Mouse (Mus musculus) adrenal gland, postnatal 14 days (tissue): Measurements from ENCODE around the gene Gm1113. TPM values are rescaled to one million over a fixed set of nuclear protein-coding genes. Genes with fewer than 3 reads are reported as not detected.

Source experiments
- DNase-seq: peaks from one replicate; pipeline ENCODE4 v3.0.0; 2021; ENCODE audit warnings: mixed read lengths
- total RNA-seq: library from RNA; stranded (reverse); gene quantifications from 2 replicates; pipeline ENCODE4 v1.2.3, GENCODE M21; 2021

Gm1113 gene
- total RNA-seq, 1 experiment from 2014 or later: not detected

DNA sequence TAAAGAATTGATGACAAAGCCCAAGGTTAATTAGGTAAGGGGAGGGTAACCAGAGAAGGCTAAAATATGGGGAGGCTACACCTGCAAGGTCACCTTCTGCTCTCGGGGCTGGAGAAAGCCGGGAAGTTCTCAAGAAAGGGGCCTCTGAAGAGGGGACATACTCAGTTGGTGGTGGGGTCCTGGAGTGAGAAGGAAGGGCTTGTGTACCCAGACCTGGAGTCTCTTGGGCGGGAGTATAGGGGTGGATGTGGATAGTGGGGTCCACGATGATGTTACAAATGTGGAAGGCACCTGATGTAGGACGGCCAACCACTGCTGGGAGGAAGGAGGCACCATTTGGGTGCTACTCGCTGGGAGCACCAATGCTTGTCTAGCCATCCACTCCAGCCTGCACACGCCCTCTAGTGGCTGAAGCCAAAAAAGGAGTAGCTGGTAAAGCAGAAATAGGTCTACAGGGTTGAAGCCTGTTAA lies 5.9 kb upstream of the Gm1113 start:
- DNase-seq: peak; percentile 81

DNA sequence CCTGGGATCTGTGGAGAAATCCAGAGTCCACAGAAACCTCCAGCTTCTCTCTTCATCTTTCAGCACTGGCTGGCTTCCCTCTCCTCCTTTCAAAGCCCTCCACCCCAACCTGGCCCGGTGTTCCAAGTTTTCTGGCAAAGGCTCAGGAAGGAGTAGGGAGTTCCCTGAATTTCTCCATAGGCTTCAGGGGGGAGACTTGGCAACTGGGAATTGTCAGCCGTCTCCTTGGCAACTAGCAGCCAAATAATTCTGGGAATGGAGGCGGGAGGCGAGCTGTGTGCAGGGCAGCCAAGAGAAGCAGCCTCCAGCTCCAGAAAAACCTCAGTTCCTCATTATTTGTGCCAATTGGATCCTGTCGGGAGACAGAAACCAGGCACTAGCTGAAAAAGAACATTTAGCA lies 5.5 kb upstream of the Gm1113 start:
- peak; percentile 19 for DNase-seq

DNA sequence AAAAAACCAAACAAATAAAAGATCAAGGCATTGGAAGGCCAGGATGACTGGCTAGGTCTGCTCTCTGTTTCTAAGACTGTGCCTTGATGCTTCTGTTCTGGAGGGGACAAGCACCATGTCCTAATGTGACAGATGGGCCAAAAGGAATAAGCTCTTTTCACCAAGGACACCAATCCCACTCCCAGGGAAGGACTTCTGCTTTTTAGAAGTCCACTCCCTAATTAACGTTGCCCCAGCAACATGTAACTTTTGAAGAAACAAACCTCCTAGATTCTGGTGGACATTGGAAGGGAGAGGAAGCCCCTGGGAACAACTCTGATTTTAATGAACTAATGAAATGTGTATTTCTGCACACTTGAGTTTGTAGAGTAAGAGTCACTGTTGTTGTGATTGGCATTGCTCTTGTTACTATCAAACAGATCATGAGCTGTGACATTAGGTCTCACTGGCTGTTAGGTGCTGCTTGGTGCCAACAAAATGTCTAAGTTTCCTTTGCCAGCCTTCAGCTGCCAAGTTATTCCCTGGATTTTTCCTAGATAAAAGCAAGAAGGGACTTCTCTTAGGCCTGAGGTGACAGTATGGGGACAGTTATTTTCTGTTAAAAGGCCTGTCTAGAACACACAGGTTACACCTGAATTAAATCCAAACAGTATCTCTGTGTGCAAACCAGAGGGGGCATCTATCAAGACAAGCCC lies 4.9 kb upstream of the Gm1113 start:
- DNase-seq: no peak

DNA sequence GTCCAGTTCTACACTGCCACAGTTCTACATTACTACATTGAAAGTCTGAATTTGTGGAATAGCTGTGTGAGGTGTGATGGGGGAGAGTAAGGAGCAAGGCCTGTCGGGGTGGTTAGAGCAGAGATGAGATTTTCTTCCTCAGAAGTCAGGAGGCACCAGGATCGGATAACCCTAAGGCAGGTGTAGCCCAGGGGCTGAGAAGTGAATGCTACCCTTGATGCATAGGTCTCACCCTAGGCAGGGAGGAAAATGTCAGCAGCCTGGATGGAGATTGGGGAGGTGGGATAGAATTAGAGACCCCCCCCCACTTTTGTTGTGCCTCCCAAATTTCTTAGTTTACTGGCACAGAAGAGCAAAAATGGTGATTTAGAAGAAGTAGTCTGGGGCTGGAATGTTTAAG lies 4.2 kb upstream of the Gm1113 start:
- DNase-seq: no peak

DNA sequence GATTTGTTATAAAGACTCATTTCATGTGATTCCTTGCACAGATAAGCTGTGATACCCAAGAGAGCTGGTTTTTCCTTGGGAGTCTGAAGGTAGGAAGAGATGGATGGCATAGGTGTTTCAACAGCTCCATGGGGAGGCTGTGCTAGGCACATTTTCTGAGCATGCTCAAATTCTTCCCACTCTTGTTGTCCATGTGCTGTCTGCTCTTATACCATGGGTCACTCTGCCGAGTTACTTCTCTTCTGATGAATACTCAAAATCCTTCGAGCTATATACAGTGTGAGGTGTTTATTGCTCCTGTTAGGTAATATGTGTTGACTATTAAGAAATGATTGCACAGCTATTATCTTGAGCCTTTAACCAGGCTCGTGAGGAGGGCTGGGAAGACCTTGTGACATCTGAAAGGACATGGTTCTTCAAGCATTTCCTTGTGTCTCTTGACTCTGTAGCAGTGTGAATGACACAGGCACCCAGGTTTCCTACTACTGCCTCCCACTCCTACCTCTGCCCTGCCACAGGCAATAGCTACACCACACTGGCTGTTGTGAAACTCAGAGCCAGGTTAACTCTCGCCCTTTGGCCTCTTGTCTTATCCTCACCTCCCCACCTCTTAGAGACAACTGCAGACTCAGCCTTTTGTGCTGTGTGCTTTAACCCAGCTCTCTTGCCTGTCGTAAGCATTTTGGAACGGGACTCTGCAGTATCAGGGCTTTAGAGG lies 2.7 kb upstream of the Gm1113 start:
- DNase-seq: no peak

DNA sequence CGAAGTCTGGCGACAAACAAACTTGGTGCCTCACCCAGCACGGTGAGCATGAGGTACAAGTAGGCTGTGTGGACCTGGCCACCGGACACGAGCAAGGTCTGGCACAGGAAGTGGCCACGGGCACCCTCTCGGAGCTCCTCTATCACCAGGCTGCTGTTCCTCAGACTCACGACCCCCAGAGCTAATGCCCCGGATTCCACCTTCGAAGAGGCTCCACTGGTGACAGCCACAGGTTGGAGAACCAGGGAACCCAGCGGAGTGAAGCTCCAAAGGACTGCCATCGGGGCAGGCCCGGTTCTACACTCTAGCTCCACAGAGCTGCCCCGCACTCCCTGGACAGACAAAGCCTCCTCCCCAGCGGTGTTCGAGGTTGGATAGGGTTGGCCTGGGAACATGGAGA lies 1.4 kb downstream of the Gm1113 start:
- no peak for DNase-seq

DNA sequence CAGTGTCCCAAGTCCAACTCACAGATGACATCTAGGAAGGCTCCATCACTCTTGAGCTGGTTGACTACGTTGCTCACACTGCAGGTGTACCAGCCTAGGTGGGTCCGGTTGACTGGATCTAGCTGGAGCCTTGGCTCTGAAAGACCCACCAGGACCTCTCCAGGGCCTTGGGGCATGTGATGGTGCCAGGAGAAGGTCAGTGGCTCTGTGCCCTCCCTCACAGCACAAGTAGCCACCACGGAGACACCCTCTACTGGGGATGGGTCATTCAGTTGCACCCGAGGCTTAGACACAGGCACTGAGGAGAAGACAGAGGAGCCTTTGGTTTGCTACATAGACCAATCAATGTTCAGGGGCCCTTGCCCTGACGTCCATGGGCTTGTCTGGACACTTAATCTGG lies 1.9 kb downstream of the Gm1113 start:
- DNase-seq: no peak

DNA sequence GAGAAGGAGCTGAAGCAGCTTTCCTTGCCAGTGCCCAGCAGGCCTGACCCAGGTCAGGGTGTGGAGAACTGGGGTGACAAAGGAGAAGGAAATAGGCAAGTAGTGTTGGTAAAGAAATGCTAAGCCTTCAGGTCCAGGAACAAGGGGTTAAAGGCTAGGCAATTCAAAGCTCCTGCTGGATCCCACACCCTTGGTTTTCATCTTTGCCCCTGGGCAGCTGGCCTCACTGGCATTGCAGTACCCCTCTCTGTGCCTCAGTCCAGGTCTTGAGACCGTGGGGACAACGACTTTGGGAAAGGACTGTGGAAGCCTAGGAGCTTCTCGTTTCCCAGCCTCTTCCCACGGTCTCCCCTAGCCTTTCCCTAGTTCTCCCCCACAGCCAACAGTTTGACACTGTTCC lies 4.2 kb downstream of the Gm1113 start:
- DNase-seq: no peak

DNA sequence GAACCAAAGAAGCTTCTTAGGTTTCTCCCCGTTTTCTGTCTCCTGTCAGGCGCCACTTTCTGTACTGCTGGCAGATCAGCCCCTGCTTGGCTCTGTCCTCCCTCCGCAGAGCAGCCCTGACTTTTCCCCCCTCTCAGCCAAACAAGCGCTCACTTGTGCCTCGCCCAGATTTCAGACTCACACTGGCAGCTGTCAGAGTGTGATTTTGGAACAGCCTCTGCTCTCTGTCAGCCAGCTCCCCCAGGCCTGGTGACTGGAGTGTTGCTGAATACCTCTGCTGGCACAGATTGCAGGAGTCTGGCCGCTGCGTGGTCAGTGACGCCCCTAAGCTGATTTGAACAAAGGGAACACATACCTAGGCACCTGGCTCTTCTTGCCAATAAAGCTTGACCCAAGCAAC lies 9.8 kb downstream of the Gm1113 start:
- peak; percentile 53 for DNase-seq

DNA sequence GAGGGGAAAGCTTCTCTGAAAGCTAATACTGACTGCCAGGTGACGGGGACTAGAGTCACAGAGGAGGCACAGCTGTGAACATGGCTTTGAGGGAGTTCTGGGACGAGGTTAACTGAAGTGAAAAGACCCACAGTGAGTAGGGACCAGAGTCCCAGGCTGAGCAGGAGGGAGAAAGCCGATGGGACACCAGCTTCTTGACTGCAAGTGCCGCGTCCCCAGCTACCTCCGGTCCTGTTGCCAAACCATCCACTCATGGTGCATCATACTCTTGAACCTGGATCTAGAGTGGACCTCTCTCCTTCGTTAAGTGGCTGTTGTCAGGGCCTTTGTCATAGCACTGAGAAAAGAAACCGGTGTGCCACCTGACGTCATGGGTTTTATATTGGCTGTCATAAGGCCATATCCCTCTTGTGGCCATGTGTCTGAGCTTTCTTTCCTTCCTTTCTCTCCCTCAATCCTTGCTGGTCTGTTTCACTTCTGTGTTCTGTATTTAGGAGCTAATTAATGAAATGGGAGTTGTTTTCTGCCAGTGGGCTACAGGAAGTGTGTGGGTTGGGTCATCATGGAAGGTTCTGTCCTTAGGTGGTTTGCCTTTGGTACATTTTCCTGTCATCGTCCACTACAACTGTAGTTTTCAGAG lies 15.6 kb downstream of the Gm1113 start:
- no peak for DNase-seq

DNA sequence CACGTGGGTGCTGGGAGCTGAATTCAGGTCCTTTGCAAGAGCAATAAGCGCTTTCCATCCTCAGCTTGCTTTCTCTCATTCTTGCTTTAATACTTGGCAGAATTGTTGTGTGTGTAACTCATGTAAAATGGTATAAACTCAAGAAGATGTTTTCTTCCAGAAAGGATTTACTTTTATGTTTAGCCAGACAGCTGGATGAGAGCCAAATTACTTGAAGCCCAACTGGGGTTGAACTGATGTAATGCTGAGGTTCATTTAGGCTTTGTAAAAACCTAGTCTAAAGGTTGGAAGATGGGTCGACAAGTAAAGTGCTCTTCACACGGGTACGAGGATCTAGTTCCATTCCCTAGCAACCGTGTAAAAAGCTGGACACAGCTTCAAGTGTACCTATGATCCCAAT lies 18.1 kb downstream of the Gm1113 start:
- DNase-seq: no peak

DNA sequence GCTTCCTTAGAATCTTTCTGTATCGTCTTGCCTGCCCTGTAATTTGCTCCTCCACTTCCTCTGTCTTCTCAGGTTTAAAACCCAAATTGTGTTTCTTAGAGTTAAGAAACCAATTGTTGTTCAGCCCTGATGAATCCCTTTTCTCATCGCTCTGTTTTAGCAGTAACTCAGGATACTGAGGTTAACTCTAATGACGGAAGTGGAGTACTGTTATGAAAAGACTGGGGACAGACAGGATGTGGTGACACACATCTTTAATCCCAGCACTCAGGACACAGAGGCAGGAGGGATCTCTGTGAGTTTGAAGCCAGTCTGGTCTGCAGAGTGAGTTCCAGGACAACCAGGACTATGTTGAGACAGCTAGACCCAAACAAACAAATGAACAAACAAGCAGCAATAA lies 22.6 kb downstream of the Gm1113 start:
- DNase-seq: no peak

DNA sequence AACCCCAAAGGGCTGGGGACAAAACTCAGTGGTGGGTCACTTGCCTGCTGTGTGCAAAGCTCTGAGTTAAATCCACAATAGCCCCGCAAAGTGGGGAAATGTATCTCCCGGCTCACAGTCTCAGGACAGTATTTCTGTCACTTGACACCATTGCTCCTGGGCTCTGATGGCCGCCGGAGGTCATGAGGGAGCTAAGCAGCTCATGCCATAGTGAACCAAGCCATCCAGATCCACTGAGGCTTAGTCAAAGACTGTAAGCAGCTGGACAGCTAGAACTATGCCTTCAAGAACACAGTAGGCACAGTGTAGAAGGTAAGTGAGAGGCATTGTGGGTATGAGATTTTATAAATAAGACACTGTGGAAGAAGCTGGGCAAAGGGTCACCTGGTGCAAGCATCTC lies 23.1 kb downstream of the Gm1113 start:
- DNase-seq: no peak

DNA sequence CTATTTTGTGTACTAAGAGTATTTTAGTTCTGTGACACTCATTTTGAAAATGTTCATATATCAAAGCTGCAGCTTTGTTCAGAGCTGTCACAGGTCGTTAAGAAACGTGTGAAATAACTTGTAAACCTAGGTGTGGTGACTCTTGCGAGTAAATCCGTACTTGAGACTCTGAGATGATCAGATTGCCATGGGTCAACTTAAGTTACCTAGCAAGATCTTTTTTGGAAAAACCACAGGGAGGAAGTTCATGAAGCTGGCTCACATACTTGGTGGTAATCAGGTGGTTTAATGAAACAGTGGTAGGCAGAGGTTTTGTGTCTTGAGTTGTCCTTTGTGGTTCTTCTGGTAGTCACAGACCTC lies 24.4 kb downstream of the Gm1113 start:
- DNase-seq: no peak

DNA sequence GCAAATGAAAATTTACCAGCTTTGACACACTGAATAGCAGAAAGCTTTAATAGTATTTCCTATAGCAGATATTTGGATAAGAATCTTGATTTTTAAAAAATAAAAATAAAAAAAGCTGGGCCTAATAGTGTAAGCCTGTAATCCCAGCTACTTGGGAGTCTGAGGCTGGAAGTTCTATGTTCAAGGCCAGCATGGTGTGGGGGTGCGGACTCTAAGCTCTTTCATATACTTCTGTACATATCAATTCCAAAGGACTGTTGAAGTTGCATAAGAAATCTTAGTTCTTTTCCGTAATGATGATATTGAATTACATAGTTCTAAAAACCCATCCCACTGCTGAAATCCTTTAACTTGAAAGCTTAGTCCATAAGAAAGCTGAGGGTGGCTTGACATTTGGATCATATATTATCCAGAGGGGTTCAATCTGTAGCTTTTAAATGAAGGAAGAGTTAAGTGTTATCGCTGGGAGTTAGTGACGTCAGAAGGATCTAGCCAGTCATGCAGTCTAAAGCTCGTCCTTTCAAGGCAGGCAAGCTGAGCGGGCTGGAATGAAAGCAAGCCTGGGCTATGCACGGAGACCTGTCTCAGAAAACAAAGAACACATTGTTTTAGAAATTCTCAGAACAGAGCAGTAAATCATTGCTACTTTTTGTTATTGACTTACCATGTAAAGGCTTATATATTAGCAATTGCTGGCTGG lies 24.9 kb downstream of the Gm1113 start:
- DNase-seq: no peak

DNA sequence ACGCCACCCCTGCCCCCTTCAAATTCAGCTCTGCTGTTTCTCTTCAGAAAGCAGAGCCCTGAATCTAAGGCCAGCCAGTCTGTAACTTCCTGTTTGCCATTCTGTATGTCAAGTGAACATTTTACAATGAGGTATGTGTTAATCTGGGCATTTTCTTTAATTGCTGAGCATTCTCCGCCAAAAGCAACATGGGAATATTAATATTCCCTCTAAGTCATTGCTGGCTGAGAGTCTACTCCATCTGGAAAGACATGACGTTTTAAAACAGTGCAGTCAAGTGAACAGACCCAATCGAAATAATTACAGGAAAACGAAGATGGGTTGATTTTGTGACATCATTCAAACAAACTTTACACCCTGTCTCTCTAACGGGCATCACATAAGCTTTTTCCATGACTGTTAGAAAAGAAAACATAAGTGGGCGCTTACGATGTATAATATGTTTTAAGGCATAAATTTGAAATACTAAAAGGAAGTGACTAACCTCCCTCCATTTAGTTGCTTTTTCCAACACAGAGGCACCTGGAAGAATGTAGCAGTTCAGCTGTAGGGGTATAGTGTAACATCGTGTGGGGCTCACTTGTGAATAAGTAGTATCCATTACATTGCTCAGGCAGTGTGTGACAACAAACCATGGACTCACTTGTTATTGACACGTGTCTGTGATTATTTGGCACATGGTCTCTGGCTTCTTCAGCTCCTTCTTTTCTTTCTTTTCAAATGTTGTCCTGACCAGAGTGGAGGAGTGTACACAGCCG lies 26.8 kb downstream of the Gm1113 start:
- DNase-seq: no peak

DNA sequence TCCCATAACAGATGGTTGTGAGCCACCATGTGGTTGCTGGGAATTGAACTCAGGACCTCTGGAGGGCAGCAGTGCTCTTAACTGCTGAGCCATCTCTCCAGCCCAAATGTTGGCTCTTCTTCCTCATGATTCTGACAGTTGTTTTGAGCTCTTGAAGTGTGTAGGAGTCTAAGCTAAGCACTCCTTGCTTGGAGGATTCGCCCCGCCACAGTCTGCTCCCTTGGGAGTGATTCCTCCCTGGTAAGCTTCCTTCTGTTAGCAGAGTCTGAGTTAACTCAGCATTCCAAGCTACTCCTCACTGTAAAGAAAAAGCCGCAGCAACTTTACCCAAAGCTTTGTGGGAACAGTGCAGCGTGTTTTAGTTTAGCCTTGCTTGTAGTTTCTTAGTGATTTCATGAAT lies 29.6 kb downstream of the Gm1113 start:
- no peak for DNase-seq

DNA sequence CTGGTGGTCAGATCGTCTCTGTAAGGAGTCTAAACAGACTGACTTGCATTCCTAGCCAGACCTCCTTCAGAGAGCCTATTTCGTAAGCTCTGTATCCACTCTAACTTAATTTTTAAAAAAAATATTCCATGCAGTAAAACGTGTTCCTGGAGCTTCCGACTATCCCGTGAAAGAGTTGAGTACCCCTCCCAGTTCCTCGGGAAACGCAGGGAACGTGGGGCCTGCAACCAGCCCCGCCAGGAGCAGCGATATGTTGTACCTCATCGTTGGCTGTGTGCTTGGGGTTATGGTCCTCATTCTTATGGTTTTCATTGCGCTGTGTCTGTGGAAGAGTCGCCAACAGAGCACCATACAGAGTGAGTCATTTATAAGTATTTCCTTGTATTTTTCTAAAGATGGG lies 31.5 kb downstream of the Gm1113 start:
- no peak for DNase-seq

DNA sequence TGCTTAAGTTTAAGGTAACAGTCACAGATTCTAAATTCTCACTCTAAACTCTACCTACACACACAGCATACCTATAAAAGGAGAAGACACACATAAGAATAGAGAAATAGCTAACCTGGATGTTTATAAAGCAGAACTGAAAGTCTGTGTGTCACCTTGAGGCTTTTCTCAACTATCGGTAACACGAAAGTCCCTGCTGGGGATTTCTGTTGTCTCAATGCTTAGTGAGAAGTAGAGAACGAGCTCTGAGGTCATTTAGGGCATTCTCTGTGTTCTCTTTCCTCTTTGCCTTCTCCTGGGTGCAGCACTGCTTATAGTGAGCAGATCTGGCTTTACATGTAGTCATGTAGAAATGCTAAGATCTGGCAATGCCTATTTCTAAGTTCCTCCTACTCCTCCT lies 34.1 kb downstream of the Gm1113 start:
- no peak for DNase-seq

DNA sequence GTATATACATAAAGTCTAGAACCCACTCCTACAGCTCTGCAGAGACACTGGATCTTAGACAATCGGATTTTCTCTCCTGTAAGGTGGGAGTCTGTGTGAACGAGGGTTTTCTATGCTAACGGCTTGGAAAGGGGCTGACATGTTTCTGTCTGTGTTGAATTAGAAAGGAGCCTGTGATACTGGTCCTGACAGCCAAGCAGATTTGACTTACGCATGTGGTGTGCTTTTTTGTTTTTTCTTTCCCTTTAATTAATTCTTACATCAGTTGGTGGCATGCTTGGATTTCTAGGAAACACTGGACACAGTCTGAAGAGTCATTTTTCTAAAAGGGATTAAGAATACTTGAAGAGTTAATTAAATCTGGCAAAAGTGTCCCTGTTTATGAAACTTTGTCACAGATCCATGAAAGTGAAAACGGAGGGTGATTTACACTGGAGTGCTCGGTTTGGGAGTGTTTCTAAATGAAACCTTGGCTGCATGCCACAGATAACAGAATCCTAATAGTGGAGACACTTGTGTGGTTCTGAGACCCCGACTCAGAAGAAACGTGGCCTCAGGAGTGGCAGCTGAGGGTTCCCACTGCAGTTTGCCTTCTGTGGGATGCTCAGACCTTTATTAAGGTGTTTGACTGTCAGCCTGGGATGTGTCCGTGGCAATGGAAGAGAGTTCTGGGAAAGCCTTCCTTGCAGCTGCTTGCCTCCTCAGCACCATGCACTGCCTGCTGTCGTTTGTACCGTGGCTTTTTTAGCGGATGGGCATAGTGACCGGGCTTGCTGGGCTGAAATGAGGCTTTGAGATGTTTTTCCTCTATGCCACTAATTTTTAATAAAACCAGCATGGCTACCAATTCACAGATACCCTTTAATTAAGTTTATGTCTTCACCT lies 35.8 kb downstream of the Gm1113 start:
- DNase-seq: no peak

DNA sequence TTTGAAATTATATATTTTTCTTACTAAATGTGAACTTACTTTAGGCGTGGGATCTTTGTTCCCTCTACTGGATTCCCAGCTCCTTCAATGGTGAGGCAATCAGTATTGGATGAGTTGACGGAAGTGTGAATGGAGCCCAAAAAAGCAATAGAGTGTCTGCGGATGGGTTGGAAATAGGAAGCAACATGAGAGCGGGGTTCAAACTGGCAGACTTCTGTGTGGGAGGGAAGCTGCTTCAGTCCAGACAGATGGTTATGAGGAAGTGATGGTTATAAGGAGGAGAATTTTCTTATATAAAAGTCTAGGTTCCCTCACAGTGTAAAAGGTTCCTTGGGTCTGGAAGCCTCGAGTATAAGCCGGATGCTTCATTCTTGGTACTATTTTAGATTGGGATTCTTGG lies 38.6 kb downstream of the Gm1113 start:
- DNase-seq: no peak
